Mouse (Mus musculus): ENCODE results near the gene Etfb. TPM values are rescaled to one million over a fixed set of nuclear protein-coding genes. Genes with fewer than 3 reads are reported as not detected.
A peak's percentile ranks its signal among the peaks of the same experiment; 100 is the strongest.

The Etfb gene
- polyA plus RNA-seq, 1 experiment from 2014 or later = 236 TPM

GRCm38 (mm10) chr7:43475706-43476105 lies 31.8 kb downstream of the Etfb start:
- peaks cover 70% of the 10 kb centered on the region for H3K27me3 ChIP-seq
- H3K9ac ChIP-seq (replicated peaks) = no peak overlapping the region

GRCm38 (mm10) chr7:43476376-43476775 lies 32.5 kb downstream of the Etfb start:
- 2% methylated on average over 13 of the region's 13 CpGs for WGBS
- H3K4me3 ChIP-seq (replicated peaks) = no peak overlapping the region; the same call in 1 of the 2 replicates

More at GRCm38 (mm10) chr7:43475706-43476105, 31.8 kb downstream of the Etfb start:
- H3K36me3 ChIP-seq = peaks cover 7% of the 10 kb centered on the region
- no peak overlapping the region for H3K4me2 ChIP-seq
- H3K9me3 ChIP-seq = no peaks in the 10 kb centered on the region
- H3K27ac ChIP-seq = no peak overlapping the region
- WGBS = 8% methylated on average over 23 of the region's 23 CpGs
- H3K4me1 ChIP-seq (replicated peaks) = 0 out of 2 replicates have a peak, but pooled peaks cover 4% of the 10 kb centered on the region
- ATAC-seq (ENCODE audit: insufficient number of reproducible peaks, insufficient read depth, low FRiP score, low TSS enrichment, low read depth) = no peak
- H3K4me3 ChIP-seq (replicated peaks) = no peak overlapping the region

GRCm38 (mm10) chr7:43481191-43481590 lies 37.3 kb downstream of the Etfb start:
- Histone ChIP-seq H3K9ac (replicated peaks) (no peak overlapping the region), H3K9me3 (no peaks in the 10 kb centered on the region), H3K27me3 (peaks cover 35% of the 10 kb centered on the region), H3K4me2 (no peak overlapping the region), H3K36me3 (no peaks in the 10 kb centered on the region), H3K27ac (no peak overlapping the region), H3K4me3 (replicated peaks) (no peak overlapping the region), H3K4me1 (replicated peaks) (peaks cover 10% of the 10 kb centered on the region; the same call in 1 of the 2 replicates)
- ATAC-seq (ENCODE audit: insufficient number of reproducible peaks, insufficient read depth, low FRiP score, low TSS enrichment, low read depth) = no peak
- WGBS = 72% methylated on average over 3 of the region's 3 CpGs

More at GRCm38 (mm10) chr7:43476376-43476775, 32.5 kb downstream of the Etfb start:
- Histone ChIP-seq H3K36me3 (peaks cover 7% of the 10 kb centered on the region), H3K27me3 (peaks cover 70% of the 10 kb centered on the region), H3K9me3 (no peaks in the 10 kb centered on the region), H3K9ac (replicated peaks) (no peak overlapping the region), H3K4me2 (0 out of 2 replicates have a peak overlapping the region, but pooled peaks have one; percentile 6), H3K4me1 (replicated peaks) (0 out of 2 replicates have a peak, but pooled peaks cover 4% of the 10 kb centered on the region), H3K27ac (no peak overlapping the region)
- ATAC-seq (ENCODE audit: insufficient number of reproducible peaks, insufficient read depth, low FRiP score, low TSS enrichment, low read depth) = no peak

- Histone ChIP-seq H3K4me2 (no peak overlapping the region), H3K4me1 (replicated peaks) (peaks cover 6% of the 10 kb centered on the region; the same call in 1 of the 2 replicates), H3K27me3 (peaks cover 27% of the 10 kb centered on the region), H3K36me3 (no peaks in the 10 kb centered on the region), H3K9me3 (no peaks in the 10 kb centered on the region), H3K27ac (no peak overlapping the region), H3K4me3 (replicated peaks) (no peak overlapping the region), H3K9ac (replicated peaks) (no peak overlapping the region)
- ATAC-seq (ENCODE audit: insufficient number of reproducible peaks, insufficient read depth, low FRiP score, low TSS enrichment, low read depth) = 0 out of 2 replicates have a peak, but pooled peaks have one; percentile 32
- 59% methylated on average over 8 of the region's 8 CpGs for WGBS
These were observed 38.3 kb downstream of the Etfb start for GRCm38 (mm10) chr7:43482090-43482716.

GRCm38 (mm10) chr7:43483236-43483635 lies 39.4 kb downstream of the Etfb start:
- H3K4me3 ChIP-seq (replicated peaks) = no peak overlapping the region
- 12% methylated on average over 10 of the region's 10 CpGs for WGBS
- no peak for ATAC-seq (ENCODE audit: insufficient number of reproducible peaks, insufficient read depth, low FRiP score, low TSS enrichment, low read depth)

GRCm38 (mm10) chr7:43488646-43489045 lies 44.8 kb downstream of the Etfb start:
- 0 out of 2 replicates have a peak overlapping the region, but pooled peaks have one; percentile 66 for H3K4me3 ChIP-seq (replicated peaks)
- no peaks in the 10 kb centered on the region for H3K36me3 ChIP-seq
- H3K27me3 ChIP-seq = peaks cover 37% of the 10 kb centered on the region
- no peak overlapping the region for H3K27ac ChIP-seq
- no peaks in the 10 kb centered on the region for H3K9me3 ChIP-seq
- ATAC-seq (ENCODE audit: insufficient number of reproducible peaks, insufficient read depth, low FRiP score, low TSS enrichment, low read depth) = no peak
- peaks cover 6% of the 10 kb centered on the region; the same call in 1 of the 2 replicates for H3K4me1 ChIP-seq (replicated peaks)
- no peak overlapping the region for H3K9ac ChIP-seq (replicated peaks)
- 41% methylated on average over 5 of the region's 5 CpGs for whole genome bisulfite sequencing
- H3K4me2 ChIP-seq = peak overlapping the region; percentile 78; the same call in 1 of the 2 replicates

More at GRCm38 (mm10) chr7:43483236-43483635, 39.4 kb downstream of the Etfb start:
- Histone ChIP-seq H3K4me2 (no peak overlapping the region), H3K9ac (replicated peaks) (no peak overlapping the region), H3K9me3 (no peaks in the 10 kb centered on the region), H3K27ac (no peak overlapping the region), H3K27me3 (peaks cover 18% of the 10 kb centered on the region), H3K4me1 (replicated peaks) (peaks cover 6% of the 10 kb centered on the region; the same call in 1 of the 2 replicates), H3K36me3 (no peaks in the 10 kb centered on the region)

- H3K4me2 ChIP-seq = peak within 1 kb of the TSS; percentile 78
- no peaks in the 10 kb centered on the region for H3K9me3 ChIP-seq
- 0 out of 2 replicates have a peak within 1 kb of the TSS, but pooled peaks have one; percentile 7 for H3K27ac ChIP-seq
- ATAC-seq (ENCODE audit: insufficient number of reproducible peaks, insufficient read depth, low FRiP score, low TSS enrichment, low read depth) = peak; percentile 56
- no peaks in the 10 kb centered on the region for H3K36me3 ChIP-seq
- peak within 1 kb of the TSS; percentile 66 for H3K4me3 ChIP-seq (replicated peaks)
- peaks cover 6% of the 10 kb centered on the region; the same call in 1 of the 2 replicates for H3K4me1 ChIP-seq (replicated peaks)
- peaks cover 40% of the 10 kb centered on the region for H3K27me3 ChIP-seq
- 2% methylated on average over 30 of the region's 41 CpGs for WGBS
- H3K9ac ChIP-seq (replicated peaks) = peak within 1 kb of the TSS; percentile 86
These were observed 45.8 kb downstream of the Etfb start, which contains the start of gene Iglon5 for GRCm38 (mm10) chr7:43489631-43490125. Gene Iglon5, minus strand, starts transcription at chr7:43490075.

GRCm38 (mm10) chr7:43490182-43490584 lies 46.3 kb downstream of the Etfb start:
- Histone ChIP-seq H3K27ac (no peak overlapping the region), H3K4me1 (replicated peaks) (peaks cover 6% of the 10 kb centered on the region; the same call in 1 of the 2 replicates), H3K36me3 (no peaks in the 10 kb centered on the region), H3K4me3 (replicated peaks) (peak overlapping the region; percentile 66), H3K27me3 (peaks cover 45% of the 10 kb centered on the region), H3K4me2 (peak overlapping the region; percentile 78), H3K9ac (replicated peaks) (peak overlapping the region; percentile 86), H3K9me3 (no peaks in the 10 kb centered on the region)
- 0% methylated on average over 13 of the region's 13 CpGs for WGBS
- peak; percentile 82 for ATAC-seq (ENCODE audit: insufficient number of reproducible peaks, insufficient read depth, low FRiP score, low TSS enrichment, low read depth)

- Histone ChIP-seq H3K4me1 (replicated peaks) (peaks cover 6% of the 10 kb centered on the region; the same call in 1 of the 2 replicates), H3K9me3 (no peaks in the 10 kb centered on the region), H3K9ac (replicated peaks) (no peak overlapping the region), H3K36me3 (no peaks in the 10 kb centered on the region), H3K27me3 (peaks cover 52% of the 10 kb centered on the region), H3K4me2 (peak overlapping the region; percentile 78), H3K4me3 (replicated peaks) (peak overlapping the region; percentile 66; the same call in 1 of the 2 replicates), H3K27ac (no peak overlapping the region)
- 61% methylated on average over 9 of the region's 9 CpGs for WGBS
- ATAC-seq (ENCODE audit: insufficient number of reproducible peaks, insufficient read depth, low FRiP score, low TSS enrichment, low read depth) = no peak
These were observed 47.0 kb downstream of the Etfb start for GRCm38 (mm10) chr7:43490861-43491260.

- WGBS = 13% methylated on average over 21 of the region's 21 CpGs
- H3K4me3 ChIP-seq (replicated peaks) = no peak overlapping the region
- no peak overlapping the region for H3K4me2 ChIP-seq
- H3K9me3 ChIP-seq = peaks cover 9% of the 10 kb centered on the region; the same call in 1 of the 2 replicates
- H3K4me1 ChIP-seq (replicated peaks) = no peaks in the 10 kb centered on the region
- H3K36me3 ChIP-seq = no peaks in the 10 kb centered on the region
- no peak overlapping the region for H3K27ac ChIP-seq
- peaks cover 39% of the 10 kb centered on the region for H3K27me3 ChIP-seq
- no peak overlapping the region for H3K9ac ChIP-seq (replicated peaks)
- no peak for ATAC-seq (ENCODE audit: insufficient number of reproducible peaks, insufficient read depth, low FRiP score, low TSS enrichment, low read depth)
These were observed 51.6 kb downstream of the Etfb start for GRCm38 (mm10) chr7:43495343-43496021.

Data from limb, embryonic 12.5 days (tissue).